Mouse (Mus musculus) CD4-positive, CD25-positive, alpha-beta regulatory T cell, adult 2 months (primary cell): ENCODE data around the gene Cyp2d9.
"Not testable (repeated sequence)": the region's sequence is repeated elsewhere in the genome, so short reads cannot be mapped to it uniquely, and the experiment has no call there.

Source experiments
- DNase-seq: peaks from one replicate; pipeline ENCODE4 v3.0.0-alpha.2; 2012; ENCODE audit warnings: low read depth, low spot score

Gene Cyp2d9

DNA sequence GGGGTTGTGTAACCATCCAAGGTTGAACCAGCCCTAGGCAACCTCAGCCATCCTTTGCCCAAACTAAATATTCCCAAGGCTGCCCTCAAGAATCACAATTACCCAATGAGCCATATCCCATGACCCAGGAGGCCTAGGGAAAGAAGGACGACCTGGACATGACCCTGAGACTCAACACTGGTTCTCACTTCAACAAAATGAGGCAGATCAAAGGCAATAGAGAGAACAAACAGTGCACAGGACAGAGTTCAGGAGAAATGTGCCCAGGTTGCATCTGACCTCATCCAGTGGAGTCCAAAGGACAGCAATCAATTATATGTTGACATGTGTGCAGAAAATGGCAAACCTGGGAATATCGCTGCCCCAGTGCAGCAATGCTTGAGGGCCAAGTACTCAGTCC lies 16.8 kb downstream of the Cyp2d9 start:
- DNase-seq: not testable (repeated sequence)

DNA sequence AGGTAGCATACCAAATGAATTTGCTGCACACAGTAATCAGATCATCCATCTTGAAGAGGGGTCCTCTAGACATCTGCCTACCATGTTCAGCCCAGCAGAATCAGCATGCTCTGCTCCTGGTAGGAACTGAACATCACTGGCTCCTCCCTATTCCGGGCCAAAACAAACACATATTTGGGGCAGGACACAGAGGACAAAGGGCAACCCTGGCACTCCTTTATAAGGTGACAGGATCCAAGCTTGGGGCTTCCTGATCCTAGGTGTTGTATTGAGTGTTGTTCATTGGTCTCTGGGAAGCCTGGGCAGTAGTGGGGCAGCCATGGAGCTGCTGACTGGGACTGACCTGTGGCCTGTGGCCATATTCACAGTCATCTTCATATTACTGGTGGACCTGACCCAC lies 18.9 kb downstream of the Cyp2d9 start:
- not testable (repeated sequence) for DNase-seq

GRCm38 (mm10) chr15:82453501-82453900 lies 20.3 kb downstream of the Cyp2d9 start:
- DNase-seq: not testable (repeated sequence)

DNA sequence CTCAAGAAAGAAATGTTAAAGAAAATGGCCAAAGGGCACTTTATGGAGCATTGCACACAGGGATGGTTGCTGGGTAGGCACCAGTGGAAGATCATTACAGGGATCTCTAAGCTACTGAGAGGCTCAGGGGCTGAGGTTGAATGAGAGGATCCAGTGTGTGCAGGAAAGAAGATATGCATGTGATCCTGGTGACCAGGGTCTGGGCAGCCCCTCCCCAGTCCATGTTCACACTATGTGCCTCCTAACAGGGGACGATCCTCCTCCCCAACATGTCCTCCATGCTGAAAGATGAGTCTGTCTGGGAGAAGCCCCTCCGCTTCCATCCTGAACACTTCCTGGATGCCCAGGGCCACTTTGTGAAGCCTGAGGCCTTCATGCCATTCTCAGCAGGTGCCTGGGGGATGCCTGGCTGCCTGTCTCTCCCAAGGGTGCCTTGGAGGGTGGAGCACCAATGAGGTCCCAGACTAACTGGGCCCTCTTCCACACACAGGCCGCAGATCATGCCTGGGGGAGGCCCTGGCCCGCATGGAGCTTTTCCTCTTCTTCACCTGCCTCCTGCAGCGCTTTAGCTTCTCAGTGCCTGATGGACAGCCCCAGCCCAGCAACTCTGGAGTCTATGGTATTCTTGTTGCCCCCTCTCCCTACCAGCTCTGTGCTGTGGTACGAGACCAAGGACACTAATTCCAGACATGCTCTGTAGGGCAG lies 23.0 kb downstream of the Cyp2d9 start:
- DNase-seq: not testable (repeated sequence)

DNA sequence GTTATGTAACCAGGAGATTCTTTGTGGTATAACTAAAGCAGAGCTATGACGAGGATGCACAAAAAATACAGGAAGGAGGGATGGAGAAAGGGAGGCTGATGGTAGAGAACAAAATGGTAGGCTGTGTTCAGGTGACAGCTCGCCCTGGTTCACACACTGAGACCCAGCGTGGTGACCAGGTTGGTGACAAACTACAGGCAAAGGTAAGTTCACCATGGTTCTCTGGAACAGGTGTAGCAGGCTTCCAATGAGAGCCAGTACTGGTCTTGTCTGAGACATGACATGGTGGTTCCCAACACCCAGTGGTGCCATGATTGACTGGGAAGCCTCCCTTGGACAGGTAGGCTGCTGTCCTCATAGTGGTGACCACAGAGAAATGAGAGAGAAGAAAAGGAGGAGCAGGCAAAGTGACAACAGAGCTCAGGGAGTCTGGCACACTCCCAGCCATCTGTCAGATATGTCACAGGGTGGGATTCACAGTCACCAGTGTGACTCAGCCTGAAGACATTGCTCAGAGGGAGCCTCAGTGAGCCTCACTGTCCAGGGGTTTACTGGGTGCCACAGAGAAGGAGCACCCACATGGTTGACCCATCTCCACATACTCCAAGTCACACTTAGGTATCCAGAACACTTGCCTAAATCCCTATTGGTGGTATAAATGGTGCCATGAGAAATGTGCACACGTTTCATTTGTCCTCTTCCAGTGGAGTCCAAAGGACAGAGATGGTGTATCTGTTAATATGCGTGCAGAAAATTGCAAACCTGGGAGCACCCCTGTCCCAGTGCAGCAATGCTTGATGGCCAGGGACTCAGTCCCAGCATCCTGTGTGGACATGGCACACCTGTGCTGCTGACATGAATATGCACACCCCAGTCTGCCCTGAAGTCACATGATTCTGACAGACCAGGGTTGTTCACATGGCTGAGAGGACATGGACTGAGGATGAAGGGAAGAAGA lies 24.1 kb downstream of the Cyp2d9 start:
- no peak for DNase-seq

DNA sequence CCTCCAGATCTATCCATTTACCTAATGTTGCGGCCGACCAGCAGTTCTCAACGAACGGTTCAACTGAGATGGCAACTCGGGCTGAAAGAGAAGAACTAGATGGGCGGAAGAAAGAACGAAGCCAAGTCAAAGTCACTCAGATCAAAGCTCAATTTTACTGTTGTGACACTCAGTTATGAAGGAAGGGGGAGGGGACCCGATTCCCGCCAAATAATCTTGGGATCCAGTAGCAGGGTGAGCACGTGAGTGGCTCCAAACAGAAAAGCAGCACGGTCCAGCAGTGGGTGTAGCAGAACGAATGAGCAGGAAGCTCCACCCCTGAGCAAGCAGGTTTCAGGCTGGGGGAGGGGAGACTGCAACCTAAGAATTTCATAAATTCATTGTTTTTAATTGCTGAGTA lies 26.0 kb downstream of the Cyp2d9 start:
- DNase-seq: not testable (repeated sequence)

DNA sequence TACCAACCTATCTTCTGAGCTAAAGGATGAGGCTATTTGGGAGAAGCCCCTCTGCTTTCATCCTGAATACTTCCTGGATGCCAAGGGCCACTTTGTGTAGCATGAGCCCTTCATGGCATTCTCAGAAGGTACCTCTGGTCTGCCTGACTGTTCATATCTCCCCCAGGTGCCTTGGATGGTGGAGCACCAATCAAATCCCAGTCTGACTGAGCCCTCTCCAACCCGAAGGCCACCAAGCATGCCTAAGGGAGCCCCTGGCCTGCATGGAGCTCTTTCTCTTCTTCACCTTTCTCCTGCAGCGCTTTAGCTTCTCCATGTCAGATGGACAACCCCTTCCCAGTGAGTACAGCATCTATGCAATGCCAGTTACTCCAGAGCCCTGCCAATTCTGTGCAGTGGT lies 31.5 kb downstream of the Cyp2d9 start:
- no peak for DNase-seq

GRCm38 (mm10) chr15:82494273-82494672 lies 61.0 kb downstream of the Cyp2d9 start:
- DNase-seq: not testable (repeated sequence)
